Mouse (Mus musculus) frontal cortex, adult (tissue): ENCODE measurements around the gene Elovl6.

Source experiments
- ATAC-seq: cut with Nextera tagmentation; 2 replicates; pipeline ENCODE4 v1.9.2; 2017; ENCODE audit warnings: mild to moderate bottlenecking, moderate library complexity, mixed read lengths; ENCODE audit not compliant: low TSS enrichment

Gene Elovl6

GRCm38 (mm10) chr3:129566013-129566412 lies 33.9 kb downstream of the Elovl6 start:
- no peak for ATAC-seq

- ATAC-seq = peak; percentile 66
Measured at GRCm38 (mm10) chr3:129566876-129567275, 34.7 kb downstream of the Elovl6 start.

GRCm38 (mm10) chr3:129568506-129568905 lies 36.4 kb downstream of the Elovl6 start:
- no peak for ATAC-seq

GRCm38 (mm10) chr3:129570989-129571388 lies 38.8 kb downstream of the Elovl6 start:
- ATAC-seq = no peak

- no peak for ATAC-seq
Measured at GRCm38 (mm10) chr3:129571642-129572041, 39.5 kb downstream of the Elovl6 start.

GRCm38 (mm10) chr3:129572959-129573358 lies 40.8 kb downstream of the Elovl6 start:
- ATAC-seq = no peak

- no peak for ATAC-seq
Measured at GRCm38 (mm10) chr3:129573609-129574008, 41.5 kb downstream of the Elovl6 start.

GRCm38 (mm10) chr3:129575086-129575485 lies 42.9 kb downstream of the Elovl6 start:
- ATAC-seq = peak; percentile 60; the same call in 1 of the 2 replicates

- ATAC-seq = no peak
Measured at GRCm38 (mm10) chr3:129576522-129576921, 44.4 kb downstream of the Elovl6 start.

GRCm38 (mm10) chr3:129578741-129579475 lies 46.8 kb downstream of the Elovl6 start:
- no peak for ATAC-seq

GRCm38 (mm10) chr3:129581024-129581423 lies 48.9 kb downstream of the Elovl6 start:
- no peak for ATAC-seq

GRCm38 (mm10) chr3:129582449-129582848 lies 50.3 kb downstream of the Elovl6 start:
- ATAC-seq = no peak

GRCm38 (mm10) chr3:129583290-129583689 lies 51.1 kb downstream of the Elovl6 start:
- ATAC-seq = no peak

- ATAC-seq = no peak
Measured at GRCm38 (mm10) chr3:129587916-129588315, 55.8 kb downstream of the Elovl6 start.

- ATAC-seq = peak; percentile 45
Measured at GRCm38 (mm10) chr3:129588753-129589152, 56.6 kb downstream of the Elovl6 start.

GRCm38 (mm10) chr3:129589705-129590104 lies 57.5 kb downstream of the Elovl6 start:
- ATAC-seq = no peak

- ATAC-seq = peak; percentile 89
Measured at GRCm38 (mm10) chr3:129590548-129591226, 58.5 kb downstream of the Elovl6 start.

GRCm38 (mm10) chr3:129591251-129591650 lies 59.1 kb downstream of the Elovl6 start:
- ATAC-seq = no peak

- ATAC-seq = no peak
Measured at GRCm38 (mm10) chr3:129591761-129592160, 59.6 kb downstream of the Elovl6 start.

- peak; percentile 6; the same call in 1 of the 2 replicates for ATAC-seq
Measured at GRCm38 (mm10) chr3:129593001-129593400, 60.8 kb downstream of the Elovl6 start.

- ATAC-seq = no peak
Measured at GRCm38 (mm10) chr3:129593735-129594134, 61.6 kb downstream of the Elovl6 start.

GRCm38 (mm10) chr3:129596098-129596497 lies 63.9 kb downstream of the Elovl6 start:
- peak; percentile 66 for ATAC-seq

- no peak for ATAC-seq
Measured at GRCm38 (mm10) chr3:129602289-129602688, 70.1 kb downstream of the Elovl6 start.
